Mouse (Mus musculus) right cerebral cortex, postnatal 36 days (tissue): ENCODE results near the gene Nox4.
A peak's percentile ranks its signal among the peaks of the same experiment; 100 is the strongest.

Source experiments
- DNase-seq, 2 experiments: peaks; one replicate each; pipeline ENCODE4 v3.0.0; 2022; ENCODE audit warnings: low spot score in 2 of 2, mixed read lengths in 1 of 2

Nox4 gene

DNA sequence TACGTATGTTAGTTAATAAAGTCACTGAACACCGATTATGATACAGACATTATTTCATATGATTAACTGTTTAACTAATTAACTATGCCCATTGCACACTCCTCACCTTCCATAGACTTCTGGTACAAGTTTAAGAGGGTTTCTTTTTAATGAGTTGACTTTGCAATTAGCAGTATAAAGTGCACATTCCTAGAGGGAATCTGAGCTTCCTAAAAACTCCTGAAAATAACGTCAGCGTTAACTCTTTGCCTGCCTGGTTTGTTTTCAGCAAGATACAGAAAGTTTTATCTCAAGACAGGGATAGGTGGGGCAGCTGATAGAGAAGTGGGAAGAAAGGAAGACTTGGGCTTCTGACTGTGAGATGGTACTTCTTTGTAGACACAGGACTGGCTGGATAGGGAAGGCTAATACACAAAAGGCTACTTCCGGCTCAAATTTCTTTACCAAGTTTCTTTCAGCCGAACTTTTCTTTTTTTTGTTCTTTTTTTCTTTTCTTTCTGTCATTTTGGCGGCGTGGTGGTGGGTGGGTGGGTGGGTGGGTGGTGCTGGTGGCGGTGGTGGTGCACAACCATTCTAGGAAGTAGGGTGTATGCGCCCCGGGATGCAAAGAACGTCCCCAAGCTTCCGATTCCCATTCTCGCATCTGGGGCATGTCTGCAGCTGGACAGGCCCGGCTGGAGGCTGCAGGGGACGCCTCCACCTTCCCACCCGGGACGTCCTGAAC lies at the start of gene Nox4:
Nox4 (plus strand) TSS at position 241 of the 724 bp plus-strand sequence.
- no peak for DNase-seq

DNA sequence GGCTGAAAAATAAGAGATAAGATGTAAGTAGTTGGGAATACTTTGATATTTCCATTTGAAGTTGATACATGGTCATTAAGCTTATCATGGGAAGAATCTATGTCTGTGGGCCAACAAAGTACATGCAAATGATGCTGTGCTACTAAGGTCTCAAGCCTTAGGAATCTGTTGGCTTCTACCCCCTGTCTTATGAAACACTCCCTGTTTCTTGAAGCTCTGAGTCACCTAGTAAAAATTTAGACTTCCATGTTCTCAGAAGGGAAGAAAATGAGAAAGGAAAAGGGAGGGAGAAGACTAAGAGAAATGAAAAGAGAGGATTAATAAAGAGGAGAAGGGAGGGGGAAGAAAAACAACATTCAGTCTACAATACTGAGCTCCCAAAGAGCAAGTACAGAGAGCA lies 41.1 kb upstream of the Nox4 start:
- DNase-seq: no peak

DNA sequence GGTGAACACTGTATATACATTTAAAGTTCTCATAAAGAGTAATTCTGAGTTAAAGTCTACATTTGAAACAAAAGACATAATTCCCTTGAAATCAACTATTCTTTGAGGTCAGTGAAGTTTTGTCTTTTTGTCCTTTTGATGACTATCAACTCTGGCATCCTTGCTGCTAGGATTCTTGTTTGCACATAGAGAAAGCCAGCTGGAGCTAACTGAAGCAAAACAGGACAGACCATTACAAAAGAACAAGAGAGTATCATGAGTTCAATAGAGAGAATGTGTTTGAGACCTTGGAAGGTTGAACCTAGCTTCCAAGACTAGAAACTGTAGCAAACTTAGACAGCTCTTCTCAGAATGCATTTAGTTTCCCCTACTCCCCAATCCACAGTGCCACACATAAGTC lies 24.2 kb upstream of the Nox4 start:
- DNase-seq: no peak

DNA sequence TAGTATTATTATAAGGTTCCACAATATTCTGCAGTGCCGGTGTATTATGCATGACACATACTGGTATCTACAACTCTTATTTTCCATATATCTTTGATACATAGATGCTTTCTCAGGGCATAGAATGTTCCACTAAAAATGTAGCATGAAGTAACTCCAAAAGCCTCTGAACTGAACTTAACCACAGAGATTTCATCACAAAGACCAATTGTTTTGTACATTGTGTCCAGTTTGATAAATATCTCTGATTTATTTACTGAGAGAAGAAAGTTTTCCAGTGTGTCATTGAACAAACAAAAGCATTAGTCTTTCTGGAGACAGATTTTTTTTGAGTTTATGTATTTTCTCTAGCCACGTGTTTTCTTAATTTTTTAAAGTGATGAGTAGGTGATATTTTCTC lies 23.1 kb upstream of the Nox4 start:
- DNase-seq: no peak

DNA sequence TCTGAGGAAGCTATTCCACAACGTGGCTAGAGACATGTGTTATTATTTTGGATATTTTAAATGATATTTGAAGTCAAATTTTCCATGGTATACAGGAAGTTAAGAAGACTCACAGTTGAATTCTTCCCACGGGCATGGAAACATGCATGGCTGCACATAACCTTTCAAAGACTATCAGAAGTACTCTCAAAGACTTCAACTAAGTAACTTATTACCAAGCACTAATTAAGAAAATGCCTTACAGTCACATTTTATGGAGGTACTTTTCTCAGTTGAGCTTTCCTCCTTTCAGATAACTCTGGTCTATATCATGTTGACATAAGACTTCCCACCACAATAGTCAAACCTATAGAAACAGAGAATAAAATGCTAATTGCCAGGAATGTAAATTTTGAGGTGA lies 20.3 kb upstream of the Nox4 start:
- DNase-seq: no peak

GRCm38 (mm10) chr7:87227051-87227948 lies 18.6 kb upstream of the Nox4 start:
- DNase-seq: no peak

DNA sequence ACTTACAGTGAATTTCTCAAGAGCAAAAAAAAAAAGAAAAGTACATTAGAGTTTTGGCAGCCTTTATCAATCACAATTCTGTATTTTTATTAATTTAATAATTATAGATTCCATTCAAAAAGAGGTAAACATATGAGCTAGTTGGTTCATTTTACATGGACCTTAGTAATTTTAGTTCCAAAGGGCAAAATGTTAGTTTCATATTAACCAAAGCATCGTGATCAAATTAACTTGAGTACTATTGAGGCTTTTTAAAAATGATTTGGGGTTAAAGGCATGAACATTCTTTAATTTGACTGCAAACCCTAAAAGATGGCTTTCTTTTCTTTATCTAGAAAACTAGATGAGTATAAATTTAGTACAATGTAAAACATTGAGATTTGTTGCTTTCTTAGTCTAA lies 16.4 kb upstream of the Nox4 start:
- no peak for DNase-seq

GRCm38 (mm10) chr7:87241139-87241538 lies 4.8 kb upstream of the Nox4 start:
- DNase-seq: no peak

DNA sequence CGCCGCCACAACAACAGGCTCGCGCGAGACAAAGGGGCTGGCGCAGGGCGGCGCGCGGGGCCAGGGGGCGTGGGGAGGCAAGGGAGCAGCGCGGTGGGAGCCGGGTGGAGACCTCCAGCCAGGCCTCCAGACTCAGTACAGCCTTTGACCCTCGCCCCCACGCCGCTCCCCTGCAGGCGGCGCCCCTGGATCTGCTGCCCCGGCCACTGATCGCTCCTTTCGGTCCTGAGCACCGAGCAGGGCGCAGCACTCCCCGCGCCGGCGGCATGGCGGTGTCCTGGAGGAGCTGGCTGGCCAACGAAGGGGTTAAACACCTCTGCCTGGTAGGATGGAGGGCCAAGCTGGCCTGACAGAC lies 661 bp downstream of the Nox4 start:
- DNase-seq: no peak

DNA sequence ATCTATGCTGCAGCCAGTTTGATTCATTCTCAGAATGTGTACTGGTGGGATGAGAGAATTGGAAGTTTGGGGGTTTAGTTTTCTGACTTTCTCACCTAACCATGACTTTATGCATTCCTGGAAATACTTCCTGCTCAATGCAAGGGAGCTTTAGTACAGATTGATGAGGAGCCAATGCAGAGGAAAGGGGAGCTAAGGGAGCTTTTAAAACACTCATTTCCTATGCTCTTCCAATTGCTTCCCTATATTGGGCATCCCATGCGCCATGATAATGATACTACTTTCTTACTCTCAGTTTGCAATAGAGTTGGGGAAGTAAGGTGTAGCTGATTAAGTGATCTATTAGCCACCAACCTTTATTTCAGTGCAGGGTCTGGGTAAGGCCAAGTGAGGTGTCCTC lies 1.0 kb downstream of the Nox4 start:
- DNase-seq: no peak

DNA sequence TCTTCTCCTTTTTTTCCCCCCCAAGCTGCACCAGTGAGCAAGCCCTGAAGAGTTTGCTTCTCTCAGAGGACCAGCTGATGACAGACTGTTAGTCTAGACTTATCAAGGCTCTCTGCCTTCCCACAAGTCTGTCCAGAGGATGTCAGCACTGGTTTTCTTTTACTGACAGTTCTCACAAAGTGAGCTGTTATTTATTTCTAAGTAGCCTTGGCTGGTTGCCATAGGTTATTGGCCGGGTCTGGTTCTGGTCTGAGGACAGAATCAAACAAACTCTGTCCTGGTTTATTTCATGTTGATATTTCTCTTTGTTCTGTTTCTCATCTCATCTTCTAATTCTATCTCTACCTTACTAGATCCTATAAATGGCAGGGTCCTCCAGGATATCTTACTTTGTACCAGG lies 2.0 kb downstream of the Nox4 start:
- DNase-seq: no peak

DNA sequence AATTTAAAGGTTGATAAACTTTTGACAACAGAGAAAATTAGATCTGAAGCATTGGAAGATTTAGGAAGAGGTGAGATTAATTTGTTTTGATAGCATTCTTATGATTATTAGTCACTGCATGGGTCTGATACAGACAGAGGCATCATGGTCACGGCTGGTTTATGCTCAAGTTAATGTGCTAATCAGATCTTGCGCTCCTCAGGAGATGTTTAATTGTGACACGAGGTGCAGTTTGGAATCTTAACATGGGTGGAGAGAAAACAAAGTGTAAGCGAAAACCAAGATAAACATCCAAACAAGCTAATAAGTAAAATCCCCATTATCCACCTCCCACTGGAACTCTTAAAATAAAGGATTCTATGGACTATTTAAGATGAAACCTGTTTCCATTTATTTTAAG lies 6.2 kb downstream of the Nox4 start:
- DNase-seq: no peak

GRCm38 (mm10) chr7:87277225-87277624 lies 31.3 kb downstream of the Nox4 start:
- peak; percentile 1 to 7 for DNase-seq

- no peak for DNase-seq
Measured at GRCm38 (mm10) chr7:87303726-87304315, 57.9 kb downstream of the Nox4 start.

GRCm38 (mm10) chr7:87321571-87321970 lies 75.7 kb downstream of the Nox4 start:
- DNase-seq: no peak

GRCm38 (mm10) chr7:87322085-87322484 lies 76.2 kb downstream of the Nox4 start:
- no peak for DNase-seq

DNA sequence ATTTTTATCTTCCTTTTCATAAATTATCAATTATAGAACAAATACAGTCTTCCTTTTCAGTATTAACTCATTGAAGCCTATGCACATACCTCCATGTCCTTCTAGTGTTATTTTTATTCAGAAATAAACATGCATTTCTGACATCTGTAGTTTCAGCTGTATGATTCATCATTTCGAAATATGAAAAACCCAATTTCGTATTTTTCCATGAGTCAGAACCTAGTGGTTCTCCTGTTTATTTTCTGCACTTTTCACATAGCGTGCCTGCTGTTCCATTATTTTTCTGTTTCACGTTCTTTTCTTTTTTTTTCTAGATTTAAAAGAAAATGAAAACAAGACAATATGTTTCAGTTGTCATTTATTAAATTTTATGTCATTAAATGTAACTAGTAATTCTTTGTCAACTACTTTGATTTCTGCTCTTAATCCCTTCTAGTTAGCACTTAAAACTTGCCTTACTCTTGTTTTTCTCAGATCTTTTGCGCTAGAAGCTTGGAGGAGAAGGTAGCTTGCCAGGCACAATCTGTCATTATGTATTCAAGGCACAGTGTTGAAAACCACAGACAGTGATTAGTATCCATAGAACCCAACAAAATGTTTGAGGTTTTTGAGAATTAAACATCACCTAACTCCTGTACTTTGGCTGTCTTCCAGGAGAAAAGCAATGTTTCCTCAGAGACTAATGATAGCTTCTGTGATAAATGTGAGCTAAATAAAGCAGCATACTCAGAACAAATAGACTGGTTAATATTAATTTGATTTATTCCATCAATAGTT lies 85.1 kb downstream of the Nox4 start:
- no peak for DNase-seq

GRCm38 (mm10) chr7:87345598-87345997 lies 99.7 kb downstream of the Nox4 start:
- no peak for DNase-seq

DNA sequence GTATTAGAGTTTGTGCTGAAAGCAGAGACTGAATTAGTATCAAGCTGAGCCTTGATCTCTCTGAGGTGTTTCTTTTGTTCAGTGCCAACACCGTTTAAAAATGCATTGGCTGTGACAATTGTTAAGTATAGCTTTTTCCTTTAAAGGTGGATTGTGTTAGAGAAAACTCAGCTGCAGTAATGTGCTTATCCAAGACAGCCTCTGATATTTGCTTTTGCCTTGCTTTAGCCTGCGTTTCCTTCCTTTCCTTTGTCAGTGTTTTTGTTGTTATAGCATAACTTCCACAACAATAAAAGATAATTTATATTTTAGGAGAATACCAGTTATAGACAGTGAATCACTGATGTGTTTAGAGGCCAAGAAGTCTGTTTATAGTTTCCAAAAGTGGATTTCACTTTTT lies 106.9 kb downstream of the Nox4 start:
- DNase-seq: no peak

DNA sequence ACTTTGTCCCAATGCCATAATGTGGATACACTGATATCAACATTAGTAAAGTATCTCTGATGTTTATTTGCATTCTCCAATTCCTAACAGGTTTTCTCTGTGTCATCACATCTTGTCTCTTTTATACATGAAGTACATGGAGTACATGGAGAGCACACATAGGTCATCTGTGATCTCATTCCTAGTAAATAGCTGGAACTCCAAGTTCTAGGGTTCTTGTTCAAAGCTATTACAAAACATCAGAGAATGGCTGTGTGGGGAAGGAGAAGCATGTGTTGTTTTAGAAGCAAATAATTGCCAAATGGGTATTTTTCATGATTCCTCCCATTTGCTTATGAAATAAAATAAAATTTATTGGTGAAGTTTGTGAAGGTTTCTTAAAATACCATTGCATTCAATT lies 121.9 kb downstream of the Nox4 start:
- no peak for DNase-seq

- no peak for DNase-seq
Measured at GRCm38 (mm10) chr7:87369131-87369530, 123.2 kb downstream of the Nox4 start.

GRCm38 (mm10) chr7:87370789-87371188 lies 124.9 kb downstream of the Nox4 start:
- no peak for DNase-seq
